Mouse (Mus musculus) ovary, adult 10 weeks (tissue): ENCODE data around the gene Cyp3a13. TPM values are rescaled to one million over a fixed set of nuclear protein-coding genes. Genes with fewer than 3 reads are reported as not detected.

Experiments
- polyA plus RNA-seq: library from polyadenylated mRNA; stranded (reverse); fragments of 350-450 nt; fragmentation: Illumina TruSeq; extraction: RNeasy Lipid Tissue Mini Kit (QIAGEN cat#74804); gene quantifications from one replicate; pipeline ENCODE4 v1.2.3, GENCODE M21; 2014

The Cyp3a13 gene
- not detected for polyA plus RNA-seq

DNA sequence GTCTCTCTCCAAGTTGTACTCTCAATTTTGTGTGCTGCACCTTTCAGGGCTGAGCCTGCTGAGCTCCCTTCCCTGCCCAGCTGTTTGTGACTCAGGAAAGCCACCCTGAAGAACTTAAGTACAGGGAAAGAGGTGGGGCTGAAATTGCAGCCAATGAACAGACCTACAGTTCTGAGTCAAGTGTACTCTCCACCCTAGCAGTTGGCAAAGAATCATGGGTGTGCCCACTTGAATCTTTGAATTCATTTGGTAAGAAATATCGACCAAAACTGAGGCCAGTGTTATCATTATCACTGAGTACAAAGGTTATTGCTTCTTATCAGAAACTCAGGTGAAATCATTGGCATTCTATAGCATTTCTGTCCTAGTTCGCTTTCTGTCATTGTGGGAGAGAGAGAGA, at the start of gene Cyp3a13:
Gene Cyp3a13 (minus strand): TSS at position 88 of the 400 bp plus-strand sequence.

DNA sequence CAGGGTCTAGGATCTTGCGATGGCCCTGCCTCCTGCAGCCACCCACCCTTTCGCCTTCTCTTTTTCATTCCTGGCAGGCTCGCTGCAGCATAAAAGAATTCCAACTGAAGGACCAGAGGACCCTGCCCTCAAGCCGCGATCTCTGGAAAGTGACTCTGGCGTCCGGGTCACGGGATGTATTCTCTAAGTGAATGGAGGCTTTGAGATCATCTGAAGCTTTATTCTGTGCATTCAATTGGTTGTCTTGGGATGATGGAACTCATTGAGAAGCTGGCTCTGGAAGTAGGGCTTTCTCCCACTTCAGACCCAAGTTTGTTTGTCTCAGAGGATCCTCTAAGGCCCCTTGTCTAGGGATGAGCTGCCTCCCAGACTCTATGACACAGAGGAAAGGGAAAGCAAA, 41.5 kb upstream of the Cyp3a13 start, which contains the start of gene Gjc3:
Gene Gjc3 (minus strand): TSS at position 154 of the 400 bp plus-strand sequence.

DNA sequence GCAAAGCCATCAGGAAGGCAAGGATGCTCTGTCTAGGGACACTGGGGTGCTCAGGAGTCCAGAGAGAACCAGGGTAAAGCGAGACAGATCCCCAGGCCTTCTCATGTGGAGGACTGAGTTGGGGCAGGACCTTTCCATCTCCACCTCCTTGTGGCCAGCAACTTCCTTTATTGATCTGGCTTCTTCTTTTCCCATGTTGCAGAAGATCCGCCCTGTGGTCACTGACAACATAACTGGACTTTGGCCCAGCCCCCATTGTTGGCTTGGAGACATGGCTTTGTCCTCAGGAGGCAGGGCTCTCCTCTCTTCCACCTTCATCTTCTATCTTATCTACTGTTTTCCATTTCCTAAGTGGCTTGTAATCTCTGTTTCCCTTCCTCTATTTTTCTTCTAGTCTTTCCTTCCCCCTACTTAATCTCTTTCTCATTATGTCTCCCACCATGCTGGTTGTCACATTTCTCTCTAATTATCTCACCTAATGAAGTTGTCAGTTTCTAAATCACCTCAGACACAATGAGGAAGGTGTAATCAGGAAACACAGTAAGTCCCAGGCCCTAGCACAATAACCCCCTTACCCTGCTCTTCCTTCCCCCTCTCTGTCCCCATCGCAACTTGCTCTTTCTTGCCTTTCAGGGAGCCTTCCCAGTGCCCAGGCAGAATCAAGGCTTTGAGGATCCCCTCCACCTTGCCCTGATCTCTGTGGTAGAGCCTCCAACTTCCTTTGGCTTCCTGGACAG, 49.6 kb downstream of the Cyp3a13 start, which contains the start of gene Pilrb2:
Gene Pilrb2 (minus strand): TSS at position 172 of the 737 bp plus-strand sequence.

DNA sequence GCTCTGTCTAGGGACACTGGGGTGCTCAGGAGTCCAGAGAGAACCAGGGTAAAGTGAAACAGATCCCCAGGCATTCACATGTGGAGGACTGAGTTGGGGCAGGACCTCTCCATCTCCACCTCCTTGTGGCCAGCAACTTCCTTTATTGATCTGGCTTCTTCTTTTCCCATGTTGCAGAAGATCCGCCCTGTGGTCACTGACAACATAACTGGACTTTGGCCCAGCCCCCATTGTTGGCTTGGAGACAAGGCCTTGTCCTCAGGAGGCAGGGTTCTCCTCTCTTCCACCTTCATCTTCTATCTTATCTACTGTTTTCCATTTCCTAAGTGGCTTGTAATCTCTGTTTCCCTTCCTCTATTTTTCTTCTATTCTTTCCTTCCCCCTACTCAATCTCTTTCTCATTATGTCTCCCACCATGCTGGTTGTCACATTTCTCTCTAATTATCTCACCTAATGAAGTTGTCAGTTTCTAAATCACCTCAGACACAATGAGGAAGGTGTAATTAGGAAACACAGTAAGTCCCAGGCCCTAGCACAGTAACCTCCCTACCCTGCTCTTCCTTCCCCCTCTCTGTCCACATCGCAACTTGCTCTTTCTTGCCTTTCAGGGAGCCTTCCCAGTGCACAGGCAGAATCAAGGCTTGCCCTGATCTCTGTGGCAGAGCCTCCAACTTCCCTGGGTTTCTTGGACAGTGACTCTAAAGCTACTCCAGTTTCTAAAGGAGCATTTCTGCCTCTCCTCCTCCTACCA, 63.3 kb downstream of the Cyp3a13 start, which contains the start of gene Pilrb1:
Gene Pilrb1 (minus strand): TSS at position 147 of the 751 bp plus-strand sequence.

Other genes starting within 250 kb of the Cyp3a13 start
- gene Agfg2, start 236.9 kb downstream of the Cyp3a13 start, polyA plus RNA-seq = 7.5 TPM
- not detected for gene Nyap1, start 180.0 kb downstream of the Cyp3a13 start, polyA plus RNA-seq
- gene Tsc22d4, start 175.9 kb downstream of the Cyp3a13 start, polyA plus RNA-seq = 0.86 TPM
- gene Ppp1r35, start 142.8 kb downstream of the Cyp3a13 start, polyA plus RNA-seq = 2.3 TPM
- 13.7 TPM for gene Mepce, start 134.0 kb downstream of the Cyp3a13 start, polyA plus RNA-seq
- gene Zcwpw1, start 133.8 kb downstream of the Cyp3a13 start, polyA plus RNA-seq = 6.6 TPM
- 0.46 TPM for gene Pilra, start 85.3 kb downstream of the Cyp3a13 start, polyA plus RNA-seq
- gene Pilrb1, start 63.5 kb downstream of the Cyp3a13 start, polyA plus RNA-seq = not detected
- gene Pilrb2, start 49.8 kb downstream of the Cyp3a13 start, polyA plus RNA-seq = 0.86 TPM
- gene Gjc3, start 41.5 kb upstream of the Cyp3a13 start, polyA plus RNA-seq = 6.4 TPM
- not detected for gene Azgp1, start 59.9 kb upstream of the Cyp3a13 start, polyA plus RNA-seq
- gene Smok3a, start 99.6 kb upstream of the Cyp3a13 start, polyA plus RNA-seq = not detected
- not detected for gene Smok3b, start 99.8 kb upstream of the Cyp3a13 start, polyA plus RNA-seq
- gene Smok3c, start 131.6 kb upstream of the Cyp3a13 start, polyA plus RNA-seq = not detected
- gene Zkscan1, start 163.5 kb upstream of the Cyp3a13 start, polyA plus RNA-seq = 67.3 TPM
- gene Zscan21, start 195.3 kb upstream of the Cyp3a13 start, polyA plus RNA-seq = 20.4 TPM
- gene Zfp113, start 234.1 kb upstream of the Cyp3a13 start, polyA plus RNA-seq = 36.9 TPM
- 66.2 TPM for gene Cops6, start 239.5 kb upstream of the Cyp3a13 start, polyA plus RNA-seq